Mouse (Mus musculus): ENCODE results near the gene Bspry. TPM values are rescaled to one million over a fixed set of nuclear protein-coding genes. Genes with fewer than 3 reads are reported as not detected.
A peak's percentile ranks its signal among the peaks of the same experiment; 100 is the strongest.

The Bspry gene
- total RNA-seq, 1 experiment from 2014 or later = 1.3 TPM

- DNase-seq = peak; percentile 74
Observed at GRCm38 (mm10) chr4:62516079-62516478, 36.2 kb downstream of the Bspry start.

DNA sequence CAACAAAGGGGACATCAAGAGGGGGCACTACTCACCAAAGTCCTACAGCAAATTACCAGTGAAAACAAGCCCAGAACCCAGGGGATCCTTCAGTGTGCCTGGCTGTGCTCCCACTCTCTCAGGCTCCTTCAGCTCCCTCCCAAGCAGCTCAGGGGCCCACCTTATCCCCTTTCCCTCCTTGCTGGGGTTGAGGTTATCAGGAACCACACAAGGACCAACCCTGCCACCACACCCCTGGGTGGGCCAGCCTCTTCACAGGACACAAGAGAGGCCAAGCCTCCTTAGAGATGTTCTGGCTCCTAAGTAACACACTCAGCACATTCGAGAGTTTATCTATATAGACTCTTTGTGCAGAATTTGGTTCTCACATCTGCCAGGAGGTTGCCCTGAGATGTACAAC lies 36.7 kb downstream of the Bspry start:
- no peak for DNase-seq

GRCm38 (mm10) chr4:62517046-62517445 lies 37.2 kb downstream of the Bspry start:
- DNase-seq = no peak

DNA sequence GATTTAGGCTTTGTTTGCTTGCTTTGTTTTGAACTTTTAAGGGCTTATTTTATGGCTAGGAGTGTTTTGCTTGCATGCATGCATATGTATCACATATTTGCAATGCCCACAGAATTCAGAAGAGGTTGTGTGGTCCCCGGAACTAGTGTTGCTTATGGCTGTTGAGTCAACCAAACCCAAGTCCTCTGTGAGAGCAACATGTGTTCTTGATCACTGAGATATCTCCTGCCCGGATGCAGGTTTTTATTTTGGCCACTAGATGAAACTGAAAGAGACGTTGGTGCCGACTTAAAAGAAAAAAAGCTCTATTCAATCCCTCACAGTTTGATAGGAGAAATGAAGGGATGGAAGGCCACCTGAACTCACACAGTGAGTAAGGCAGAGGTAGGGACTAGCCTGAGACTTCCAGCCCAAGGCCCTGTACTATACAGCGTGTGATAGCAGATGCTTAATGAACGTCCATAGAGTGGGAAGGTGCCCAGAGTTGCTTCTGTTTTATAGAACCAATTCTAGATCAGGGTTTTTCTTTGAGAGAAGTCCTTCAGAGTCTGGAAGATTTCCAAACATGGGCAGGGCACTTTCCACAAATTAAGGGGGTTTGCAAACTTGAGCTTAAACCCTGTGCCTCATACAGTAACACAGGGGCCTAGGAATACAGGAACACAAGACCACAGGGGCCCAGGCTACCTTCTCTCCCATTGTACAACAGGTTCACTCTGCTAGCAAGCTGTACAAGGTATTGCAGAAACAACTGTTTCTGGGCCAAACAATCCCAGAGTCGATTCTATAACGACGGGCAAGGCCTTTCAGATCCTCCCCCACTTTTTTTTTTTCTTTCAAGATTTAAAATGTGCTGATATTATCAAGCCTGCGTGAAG lies 37.9 kb downstream of the Bspry start:
- DNase-seq = no peak

- peak; percentile 72 for DNase-seq
Observed at GRCm38 (mm10) chr4:62518416-62519121, 38.7 kb downstream of the Bspry start.

GRCm38 (mm10) chr4:62519122-62519848 lies 39.4 kb downstream of the Bspry start:
- no peak for DNase-seq

DNA sequence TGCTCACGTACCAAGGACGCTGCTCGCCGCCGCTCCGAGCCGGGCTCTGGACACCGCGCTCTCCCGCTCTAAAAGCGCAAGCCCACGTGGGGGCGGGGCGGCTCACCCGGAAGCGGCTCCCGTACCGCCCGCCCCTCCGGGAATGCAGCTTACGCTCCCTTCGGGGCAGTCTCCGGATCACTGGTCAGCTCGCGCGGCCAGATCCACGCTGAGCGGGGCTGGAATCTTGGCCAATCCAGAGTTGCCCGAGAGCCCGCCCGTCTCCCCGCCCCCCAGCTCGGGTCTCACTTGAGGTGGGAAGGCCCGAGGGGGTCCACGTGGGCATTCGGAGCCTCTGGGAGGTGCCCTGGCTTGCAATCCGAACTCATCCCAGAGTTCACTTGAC lies 40.0 kb downstream of the Bspry start, which contains the start of gene Alad:
Gene Alad, minus strand, starts transcription at position 70 of the 385 bp plus-strand sequence.
- DNase-seq = peak; percentile 96

GRCm38 (mm10) chr4:62520892-62521400 lies 41.1 kb downstream of the Bspry start:
- DNase-seq = no peak

DNA sequence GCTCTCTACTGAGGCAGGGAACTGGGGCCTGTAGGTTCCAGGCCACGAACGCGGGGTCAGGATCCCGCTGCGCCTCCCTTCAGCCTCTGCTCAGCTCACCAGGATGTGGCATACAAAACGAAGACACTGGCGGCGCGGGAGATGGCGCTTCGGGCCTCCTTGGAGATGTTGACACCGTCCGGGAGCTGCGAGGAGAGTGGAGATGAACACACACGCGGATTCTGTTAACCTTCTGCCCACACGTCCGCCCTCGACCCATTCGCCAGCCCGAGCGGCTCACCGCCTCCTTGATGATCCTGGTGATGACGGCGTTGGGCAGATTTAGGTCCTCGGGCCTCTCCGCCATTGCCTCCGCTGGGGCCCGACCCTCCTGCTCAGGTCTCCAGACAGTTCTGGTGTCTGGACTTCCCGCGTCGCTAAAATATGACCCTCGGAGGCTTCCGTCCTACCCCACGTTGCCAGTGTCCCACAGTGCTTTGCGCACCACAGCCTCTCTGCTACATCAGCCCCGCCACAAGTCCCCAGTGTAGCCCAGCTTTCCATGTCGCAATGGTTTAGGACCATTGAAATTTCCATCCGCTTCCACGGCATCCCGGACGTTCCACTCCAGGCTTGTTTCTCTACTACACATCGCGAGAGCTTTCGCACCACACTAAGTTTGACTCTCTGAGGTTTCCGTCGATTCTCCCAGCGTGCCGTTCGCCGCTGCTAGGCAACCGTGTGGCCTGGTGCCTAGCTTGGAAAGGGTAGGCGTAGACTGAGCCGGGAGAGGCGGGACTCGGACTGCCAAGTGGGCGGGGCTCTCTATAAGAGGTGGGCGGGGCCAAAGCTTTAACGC lies 45.0 kb downstream of the Bspry start, which contains the start of the genes Pole3 and 4933430I17Rik:
Gene Pole3, minus strand, starts transcription at position 418 of the 838 bp plus-strand sequence.
Gene 4933430I17Rik, plus strand, starts transcription at position 719 of the 838 bp plus-strand sequence.
- DNase-seq = peak; percentile 98

- DNase-seq = no peak
Observed at GRCm38 (mm10) chr4:62525489-62525811, 45.6 kb downstream of the Bspry start.

GRCm38 (mm10) chr4:62526256-62526655 lies 46.4 kb downstream of the Bspry start:
- DNase-seq = no peak

GRCm38 (mm10) chr4:62527655-62528054 lies 47.8 kb downstream of the Bspry start:
- DNase-seq = no peak

- no peak for DNase-seq
Observed at GRCm38 (mm10) chr4:62533729-62534128, 53.9 kb downstream of the Bspry start.

DNA sequence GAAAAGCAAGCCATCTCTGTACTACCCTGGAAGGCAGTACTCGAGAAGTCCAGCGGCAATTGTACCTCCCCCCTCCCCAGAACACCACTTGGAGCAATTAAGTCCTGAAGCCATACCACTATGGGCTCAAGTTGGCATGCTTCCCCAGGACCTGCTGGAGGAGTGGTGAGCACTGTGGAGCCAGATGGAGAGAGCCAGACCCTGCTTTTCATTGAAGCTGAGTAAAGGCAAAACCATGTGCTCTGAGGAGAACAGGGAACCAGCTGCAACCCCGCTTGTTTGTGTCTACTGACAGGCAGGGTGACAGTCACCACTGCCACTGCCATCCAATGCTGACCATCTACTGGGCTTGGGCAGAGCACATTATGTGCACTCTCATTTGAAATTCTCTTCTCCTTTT lies 61.9 kb downstream of the Bspry start:
- no peak for DNase-seq

- no peak for DNase-seq
Observed at GRCm38 (mm10) chr4:62543782-62544181, 63.9 kb downstream of the Bspry start.

- DNase-seq = no peak
Observed at GRCm38 (mm10) chr4:62544801-62545200, 64.9 kb downstream of the Bspry start.

Other genes with a start within 250 kb of the Bspry start
- 5.2 and 6.9 TPM in 2 replicates for gene Zfp37, start 249.0 kb upstream of the Bspry start, total RNA-seq (2021)
- gene Slc31a2, start 217.5 kb upstream of the Bspry start, total RNA-seq (2021) = 17.7 and 19.5 TPM in 2 replicates
- 33.5 and 35.6 TPM in 2 replicates for gene Fkbp15, start 119.5 kb upstream of the Bspry start, total RNA-seq (2021)
- 57.8 and 58.8 TPM in 2 replicates for gene Slc31a1, start 119.3 kb upstream of the Bspry start, total RNA-seq (2021)
- 67.1 and 70.0 TPM in 2 replicates for gene Cdc26, start 71.4 kb upstream of the Bspry start, total RNA-seq (2021)
- 21.4 and 26.3 TPM in 2 replicates for gene Prpf4, start 71.3 kb upstream of the Bspry start, total RNA-seq (2021)
- gene Rnf183, start 44.8 kb upstream of the Bspry start, total RNA-seq (2021) = not detected in 2 replicates
- 1.7 and 2.0 TPM in 2 replicates for gene Wdr31, start 9.2 kb upstream of the Bspry start, total RNA-seq (2021)
- gene Hdhd3, start 23.4 kb downstream of the Bspry start, total RNA-seq (2021) = 16.2 and 22.7 TPM in 2 replicates
- gene Alad, start 39.9 kb downstream of the Bspry start, total RNA-seq (2021) = 90.0 and 110 TPM in 2 replicates
- gene Pole3, start 45.0 kb downstream of the Bspry start, total RNA-seq (2021) = 43.9 and 46.4 TPM in 2 replicates
- 0.19 and 0.26 TPM in 2 replicates for gene 4933430I17Rik, start 45.3 kb downstream of the Bspry start, total RNA-seq (2021)
- gene Rgs3, start 79.8 kb downstream of the Bspry start, total RNA-seq (2021) = 46.7 and 69.3 TPM in 2 replicates

All from adrenal gland, postnatal 14 days (tissue).